Mouse (Mus musculus) hindlimb bud, embryonic 11.5 days (tissue): ENCODE measurements at regions not wholly inside any gene's neighbourhood (a gene's known extent, or its start where the extent isn't known, plus 50 kb on each side); places are given as distances from the start of the nearest gene placed in this dataset.

Experiments used
- DNase-seq: peaks from one replicate; pipeline ENCODE4 v3.0.0-alpha.2; 2012; ENCODE audit warnings: low read depth, low spot score; ENCODE audit errors: extremely low spot score

DNA sequence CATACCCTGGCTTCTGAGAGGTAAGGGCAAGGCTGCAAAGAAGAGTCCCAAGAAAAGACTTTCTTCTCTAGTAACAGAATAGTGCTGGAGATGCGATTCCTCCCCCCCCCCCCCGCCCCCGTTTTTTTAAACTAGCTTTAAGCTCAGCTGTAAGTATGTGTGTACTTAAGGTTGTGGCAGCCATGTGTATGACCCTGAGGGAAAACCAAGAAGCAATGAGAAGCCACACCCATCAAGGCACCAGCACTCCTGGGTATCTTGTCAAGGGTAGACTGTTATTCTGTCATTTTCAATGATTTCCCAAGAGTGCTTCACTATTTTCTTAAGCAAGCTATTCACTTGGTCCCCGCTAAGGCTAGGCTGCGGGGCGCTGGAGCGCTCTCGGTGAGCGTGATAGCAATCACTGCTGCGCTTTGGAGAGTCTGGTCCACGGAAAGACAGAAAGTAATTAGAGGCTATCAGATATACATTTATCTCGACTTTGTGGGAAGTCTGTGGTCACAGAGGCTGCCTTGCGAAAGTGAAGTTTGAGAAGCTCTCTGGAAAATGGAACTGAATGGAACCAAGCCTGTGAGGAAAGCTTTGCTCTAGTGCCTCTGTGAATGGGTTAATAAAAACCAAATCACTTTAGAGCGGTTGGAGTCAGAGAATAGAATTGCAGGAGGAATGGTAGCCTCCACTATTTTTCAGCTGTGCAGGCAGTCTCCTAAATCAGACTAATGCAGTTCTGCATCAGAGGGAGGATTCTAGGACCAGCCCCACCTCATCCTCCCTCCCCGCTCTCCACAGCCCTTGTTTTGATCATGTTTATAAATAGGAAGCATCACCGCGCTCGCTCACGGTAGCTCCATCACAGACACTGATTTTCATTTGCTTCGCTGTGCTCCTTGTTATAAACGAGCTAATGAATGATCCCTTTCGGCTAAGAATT, 114.8 kb upstream of the Bmp2 start:
- DNase-seq: no peak

DNA sequence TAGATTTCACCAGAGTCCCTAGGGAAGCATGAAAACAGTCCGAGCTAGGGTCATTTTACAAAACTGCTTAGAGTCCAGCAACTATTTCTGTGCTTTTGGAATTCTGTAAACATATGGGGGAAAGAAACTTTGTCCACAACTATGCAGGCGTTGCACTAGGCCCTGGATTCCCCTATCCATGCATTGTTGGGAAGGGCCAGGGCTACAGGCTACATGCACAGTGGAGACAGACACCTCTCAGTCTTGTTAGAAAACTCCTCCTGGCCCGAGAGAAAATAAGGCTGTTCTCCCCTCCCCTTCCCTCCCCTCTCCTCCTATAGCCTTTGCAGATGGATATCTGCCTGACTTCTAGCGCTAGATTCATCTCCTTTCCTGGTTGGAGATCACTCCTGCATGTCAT, 113.9 kb upstream of the Bmp2 start:
- DNase-seq: no peak

DNA sequence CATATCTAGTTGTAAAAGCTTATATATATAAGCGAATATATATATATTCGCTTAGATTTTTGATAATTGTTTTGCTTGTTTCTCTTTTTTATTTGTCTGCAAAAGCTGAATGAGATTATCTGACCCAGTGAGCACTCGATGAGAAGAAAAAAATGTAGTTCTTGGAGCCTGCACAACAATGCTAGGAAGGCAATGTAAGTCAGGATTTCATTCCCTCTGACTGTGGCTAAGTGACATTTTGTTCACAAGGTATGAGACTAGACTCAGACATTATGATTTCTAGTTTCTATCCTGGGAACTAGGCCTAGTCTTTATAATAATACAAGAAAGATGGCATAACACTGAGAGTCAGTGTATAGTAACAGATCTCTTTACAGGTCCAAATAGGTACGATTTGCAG, 108.9 kb upstream of the Bmp2 start:
- DNase-seq: no peak

DNA sequence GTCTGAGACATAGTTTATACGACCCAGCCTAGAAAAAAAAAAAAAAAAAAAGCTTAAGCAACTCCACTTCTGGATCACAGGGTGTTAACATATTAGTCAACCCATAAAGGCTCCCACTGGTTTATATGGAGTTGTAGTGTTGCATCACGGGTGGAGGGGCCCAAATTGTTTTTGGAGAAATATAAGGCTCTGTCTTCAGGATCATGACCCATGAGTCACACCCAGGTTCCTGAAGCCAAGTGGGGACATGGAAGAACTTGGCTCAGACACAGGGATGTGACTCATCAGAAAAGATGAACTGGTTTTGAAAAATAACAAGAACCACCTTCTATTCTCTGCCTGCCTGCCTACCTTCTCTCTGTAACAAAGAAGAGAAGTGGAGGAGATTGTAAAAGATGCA, 108.5 kb upstream of the Bmp2 start:
- no peak for DNase-seq

DNA sequence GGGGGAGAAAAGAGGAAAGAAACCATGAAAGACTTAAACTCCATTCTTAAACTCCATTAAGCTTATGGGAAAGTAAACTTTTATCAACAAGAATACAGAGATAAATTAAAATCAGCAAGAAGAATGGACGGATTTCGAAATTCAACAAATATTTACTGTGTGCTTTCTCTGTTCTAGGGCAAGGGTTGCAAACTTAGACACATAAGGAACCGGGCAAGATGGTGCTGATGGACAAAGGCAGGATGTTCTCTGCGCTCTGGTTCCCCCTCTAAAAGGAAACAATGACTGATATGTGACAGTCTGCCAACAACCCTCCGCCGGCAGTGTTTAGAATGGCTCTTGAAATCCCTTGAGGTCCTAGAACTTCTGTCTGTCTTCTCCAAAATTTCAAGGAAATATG, 99.0 kb upstream of the Bmp2 start:
- DNase-seq: no peak

DNA sequence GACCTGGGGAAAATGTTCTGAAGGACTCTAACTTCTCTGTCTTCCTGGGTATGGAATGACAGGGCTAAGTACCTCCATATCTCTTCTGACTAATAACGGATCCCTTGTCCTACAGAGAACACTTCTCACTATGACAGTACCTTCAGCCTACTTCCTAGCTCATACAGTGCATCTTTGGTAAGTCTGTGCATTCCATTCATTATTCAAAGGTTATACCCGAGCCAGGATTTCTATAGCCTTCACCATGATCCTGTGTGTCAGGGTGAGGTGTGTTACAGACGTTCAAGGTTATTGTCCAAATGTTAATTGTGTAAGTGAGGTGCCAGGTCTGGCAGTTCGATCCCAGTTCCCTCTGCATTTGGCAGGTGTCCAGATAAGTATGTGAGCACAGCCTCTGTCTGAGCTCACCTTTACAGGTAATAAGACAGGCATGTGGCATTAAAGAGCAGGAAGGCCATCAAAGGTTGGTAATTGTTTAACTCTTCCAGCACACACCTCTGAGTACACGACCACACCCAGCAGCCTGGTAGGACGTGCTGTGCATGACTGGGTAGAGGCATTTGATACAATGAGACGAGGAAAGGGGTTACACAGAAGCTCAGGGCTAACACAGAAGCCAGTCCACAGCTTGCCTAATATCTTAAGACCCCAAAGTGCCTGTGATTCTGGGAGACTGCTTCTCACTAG, 96.3 kb upstream of the Bmp2 start:
- no peak for DNase-seq

DNA sequence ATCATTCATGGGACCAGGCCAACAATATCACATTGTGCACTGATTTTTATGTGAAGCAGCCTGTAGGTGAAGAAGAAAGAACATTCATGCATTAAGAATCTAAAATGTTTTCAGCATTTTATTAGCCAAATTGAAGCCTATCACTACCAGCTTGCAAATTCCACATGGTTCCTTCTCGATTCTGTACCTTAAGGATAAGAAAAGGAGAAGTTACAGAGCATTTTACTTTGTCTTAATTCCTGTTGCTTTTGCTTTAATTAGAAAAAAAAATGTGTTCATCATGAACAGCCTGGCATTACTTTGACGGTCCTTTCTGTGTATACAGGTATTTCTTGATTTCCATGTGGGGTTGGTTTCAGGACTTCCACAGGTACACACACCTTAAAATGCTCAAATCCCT, 95.2 kb upstream of the Bmp2 start:
- DNase-seq: no peak

DNA sequence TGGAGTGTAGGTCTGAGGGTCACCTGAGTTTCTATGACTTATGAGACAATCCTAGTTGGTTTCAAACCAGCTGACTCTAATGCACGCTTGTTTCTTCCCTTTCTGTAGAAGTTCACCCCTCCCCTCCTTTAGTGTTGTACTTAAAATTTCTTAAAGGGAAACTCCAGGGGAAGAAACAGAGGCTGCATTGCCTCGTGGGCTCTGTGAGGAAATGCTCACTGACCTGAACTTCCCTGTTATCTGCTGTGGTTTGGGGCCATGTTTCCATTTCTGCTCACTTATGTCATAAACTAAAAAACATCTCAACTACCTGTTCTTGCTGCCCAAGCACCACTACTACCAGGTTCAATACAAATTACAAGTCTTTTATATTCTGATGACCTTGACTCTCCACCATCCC, 93.2 kb upstream of the Bmp2 start:
- no peak for DNase-seq

DNA sequence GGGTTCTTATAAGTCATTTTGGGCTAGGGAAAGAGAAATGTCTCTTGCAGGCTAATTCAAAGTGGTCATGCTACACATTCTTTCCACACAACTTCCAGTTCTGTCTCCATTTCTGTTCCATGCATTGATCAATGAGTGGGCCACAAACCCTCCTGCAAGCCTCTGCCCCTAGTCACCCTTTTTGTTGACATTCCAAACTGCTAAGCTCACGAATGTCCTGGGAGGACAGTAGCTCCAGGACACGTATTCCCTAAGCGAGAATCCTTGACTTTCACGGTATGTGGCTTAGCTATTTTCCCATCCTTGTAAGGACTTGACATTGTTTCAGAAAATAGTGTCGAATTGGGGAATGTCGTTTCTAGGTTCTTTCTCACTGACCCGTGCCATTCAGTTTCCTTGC, 91.1 kb upstream of the Bmp2 start:
- DNase-seq: no peak

DNA sequence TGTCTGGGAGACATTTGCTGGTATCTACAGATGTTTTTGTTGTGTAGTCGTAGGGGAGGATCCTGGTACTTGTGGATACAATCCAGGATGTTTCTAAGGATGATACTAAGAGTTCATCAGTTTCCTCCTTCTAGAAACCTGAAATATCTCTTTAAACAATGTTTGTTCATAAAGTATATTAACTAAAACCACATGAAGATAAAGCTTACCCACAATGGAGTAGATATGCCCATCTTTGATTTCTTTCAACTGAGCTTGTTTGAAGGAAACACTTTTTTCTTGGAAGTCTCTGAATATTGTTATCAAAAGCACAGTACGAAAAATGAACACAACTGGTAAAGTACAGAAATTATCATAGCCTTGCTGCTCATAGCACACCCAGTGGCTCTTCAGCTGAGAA, 89.6 kb upstream of the Bmp2 start:
- no peak for DNase-seq

DNA sequence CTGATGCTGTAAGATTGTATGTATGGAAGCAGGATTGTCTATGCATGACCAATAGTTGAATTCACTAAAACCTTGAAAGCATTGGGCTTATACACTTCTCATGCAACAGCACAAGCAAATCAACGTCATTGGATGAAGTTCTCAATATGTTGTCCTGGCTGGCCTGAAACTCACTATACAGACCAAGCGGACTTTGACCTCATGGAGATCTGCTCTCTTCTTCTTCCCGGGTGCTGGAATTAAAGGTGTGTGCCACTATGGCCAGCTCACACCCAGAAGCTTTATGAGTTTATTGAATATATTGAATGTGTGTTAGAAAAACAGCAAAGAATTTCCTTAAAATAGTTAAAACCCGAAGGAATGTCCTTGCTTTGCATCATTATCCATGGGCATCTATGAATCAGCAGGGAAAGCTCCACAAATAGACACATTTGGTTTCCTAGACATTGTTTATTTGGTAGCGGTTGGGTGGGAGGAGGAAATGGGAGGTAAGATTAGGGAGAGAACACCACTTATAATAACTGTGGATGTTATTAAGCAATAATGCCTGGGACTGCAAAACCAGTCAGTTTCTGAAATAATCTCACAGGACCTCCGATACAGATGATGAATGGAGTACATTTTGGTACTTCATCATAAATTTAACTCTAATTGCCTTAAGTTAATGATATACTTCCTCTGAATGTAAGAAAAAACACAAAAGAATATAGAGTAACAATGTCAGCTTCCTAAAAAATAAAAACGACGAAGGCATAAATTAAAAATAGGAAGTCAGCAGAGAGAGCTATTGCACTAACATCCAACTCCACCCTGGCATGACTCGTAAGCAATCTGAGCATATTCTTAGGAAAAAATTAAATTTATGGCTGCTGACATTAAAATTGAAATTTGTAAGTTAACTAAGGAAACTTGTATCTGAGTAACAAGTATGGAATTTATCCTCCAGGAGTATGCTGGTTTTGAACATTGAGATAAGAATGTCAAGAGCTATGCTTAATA, 84.5 kb upstream of the Bmp2 start:
- DNase-seq: no peak

DNA sequence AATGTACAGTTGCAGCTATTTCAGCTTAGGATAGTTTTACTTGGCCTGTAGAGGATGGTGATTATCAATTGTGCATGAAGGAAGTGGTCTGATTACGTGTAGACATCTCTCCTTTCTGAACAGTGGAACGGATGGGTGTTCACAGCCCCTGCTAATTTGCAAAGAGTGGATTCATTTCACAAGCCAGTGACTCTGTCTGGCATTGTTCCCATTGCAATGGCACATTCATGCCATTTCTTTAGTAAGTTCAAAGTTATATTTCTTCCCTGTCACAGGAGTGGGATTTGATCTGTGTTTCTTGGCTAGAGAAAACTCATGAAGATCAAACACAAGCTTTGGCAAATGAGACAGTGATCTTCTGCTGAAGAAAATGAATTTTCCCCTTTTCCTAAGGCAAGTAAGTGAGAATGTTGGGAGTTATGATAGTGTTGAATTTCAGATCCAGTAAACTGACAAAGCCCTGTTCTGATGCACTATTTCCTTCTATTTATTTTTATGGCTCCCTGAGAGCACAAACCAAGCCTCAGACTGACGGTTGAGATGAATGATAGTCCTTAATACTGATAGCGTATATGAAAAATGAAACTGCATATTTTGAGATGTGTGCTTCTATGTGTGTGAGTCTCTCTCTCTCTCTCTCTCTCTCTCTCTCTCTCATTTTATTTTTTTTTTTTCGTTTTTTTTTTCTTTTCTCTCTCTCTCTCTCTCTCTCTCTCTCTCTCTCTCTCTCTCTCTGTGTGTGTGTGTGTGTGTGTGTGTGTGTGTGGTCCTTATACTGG, 78.8 kb upstream of the Bmp2 start:
- no peak for DNase-seq

DNA sequence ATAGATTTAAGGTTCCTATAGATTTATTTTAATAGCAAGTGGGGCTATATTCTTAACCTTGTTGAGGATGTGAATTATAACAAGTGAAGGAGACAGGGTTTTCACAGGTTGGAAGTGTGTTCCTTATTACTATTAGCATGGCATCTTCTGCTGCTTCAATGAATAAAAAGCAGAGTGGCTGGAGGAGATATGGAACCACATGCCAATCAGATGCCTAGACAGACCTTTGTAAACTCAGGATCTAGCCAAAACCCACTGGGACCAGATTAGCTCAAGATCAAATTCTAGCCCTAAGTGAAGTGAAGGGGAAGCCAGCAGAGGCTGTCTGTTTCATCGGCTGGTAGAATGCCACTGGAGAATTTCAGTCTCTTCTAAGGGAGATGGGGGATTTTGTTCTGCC, 77.8 kb upstream of the Bmp2 start:
- DNase-seq: no peak

DNA sequence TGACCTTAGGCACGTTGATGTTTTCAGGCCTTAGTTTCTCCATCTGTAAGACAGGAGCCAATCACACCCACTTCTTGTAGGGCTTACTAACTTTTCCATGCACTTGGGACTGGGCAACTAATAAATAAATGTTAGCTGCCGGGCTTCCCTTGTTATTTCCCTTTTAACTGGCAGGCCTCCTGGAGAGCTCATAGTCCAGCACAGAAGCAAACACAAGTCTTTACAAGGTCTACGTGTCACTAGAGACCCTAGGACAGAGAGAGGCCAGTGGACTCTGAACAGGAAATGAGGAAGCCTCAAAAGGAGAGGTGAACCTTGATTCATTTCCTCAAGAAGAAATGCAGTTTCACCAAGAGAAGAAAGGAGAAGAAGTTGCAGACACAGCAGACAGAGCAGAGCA, 71.1 kb upstream of the Bmp2 start:
- DNase-seq: no peak

DNA sequence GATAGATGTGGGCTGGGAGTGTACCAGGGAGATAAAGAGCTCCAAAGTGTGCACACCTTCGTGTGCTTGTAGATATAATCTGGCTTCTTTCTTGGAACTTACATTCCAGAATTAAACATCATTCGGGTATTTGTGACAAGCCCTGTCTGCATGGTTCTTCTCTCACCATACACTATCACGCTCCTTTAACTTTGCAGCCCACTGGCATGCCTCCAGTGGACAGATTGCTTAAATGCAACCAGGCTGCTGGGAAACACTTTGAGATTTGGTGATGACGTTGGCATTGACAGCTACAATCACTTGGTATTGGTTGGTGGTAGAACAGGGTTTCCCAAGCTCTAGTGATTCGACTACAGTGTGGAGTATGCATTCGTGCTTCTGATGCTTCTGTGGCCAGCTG, 70.7 kb upstream of the Bmp2 start:
- DNase-seq: no peak

DNA sequence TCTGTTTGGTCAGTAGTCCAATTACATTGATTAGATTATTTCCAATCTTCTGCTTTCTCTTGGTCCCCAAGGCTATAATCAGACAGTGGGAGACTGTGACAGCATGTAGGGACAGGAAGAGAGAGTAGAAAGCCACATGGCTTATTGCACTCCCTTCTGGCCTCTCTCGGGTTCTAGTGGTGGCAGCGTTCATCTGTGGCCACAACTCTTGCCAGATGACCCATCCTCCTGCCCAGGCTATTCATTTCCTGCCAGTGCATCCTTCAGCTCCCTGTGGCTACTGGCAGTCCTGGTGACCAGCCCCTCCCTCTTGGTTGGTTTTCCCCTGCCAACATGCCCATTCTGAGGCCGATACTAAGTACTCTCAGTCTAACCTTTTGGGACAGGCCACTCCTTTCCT, 70.2 kb upstream of the Bmp2 start:
- no peak for DNase-seq

DNA sequence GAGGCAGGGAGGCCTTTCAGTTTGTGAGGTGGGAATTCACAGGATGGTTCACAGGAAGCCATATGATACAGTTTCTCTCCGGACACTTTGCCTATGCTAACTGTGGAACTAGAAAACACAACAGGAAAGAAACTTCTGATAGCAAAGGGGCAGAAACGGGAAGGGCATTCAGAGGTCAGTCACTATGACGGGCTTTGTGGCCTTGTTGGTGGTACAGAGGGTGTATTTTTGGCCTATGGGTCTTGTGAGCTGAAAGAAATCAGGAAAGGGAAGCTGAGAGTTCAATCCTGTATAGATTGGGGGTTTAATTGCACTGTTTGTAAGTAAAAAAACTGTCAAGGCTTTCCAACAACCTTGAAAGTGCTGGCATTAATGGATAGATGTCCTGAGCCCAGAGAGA, 56.5 kb upstream of the Bmp2 start:
- DNase-seq: no peak

DNA sequence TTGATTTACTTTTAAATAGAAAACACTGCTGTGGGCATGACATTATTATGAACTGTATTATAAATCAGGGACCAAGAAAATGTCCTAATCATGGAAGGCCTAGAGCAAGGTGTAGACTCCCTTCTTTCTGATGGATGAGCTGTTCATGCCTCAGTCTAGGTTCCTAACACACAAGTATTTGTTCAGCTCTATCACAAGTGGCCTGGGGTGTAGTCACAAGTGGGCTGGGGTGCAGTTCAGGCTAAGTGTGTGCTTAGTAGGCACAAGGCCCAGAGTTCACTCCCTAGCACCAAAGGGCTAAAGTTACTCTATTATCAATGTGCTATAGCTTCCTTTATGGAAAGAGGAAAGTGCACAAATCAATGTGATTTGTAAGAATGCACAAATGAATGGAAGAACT, 55.6 kb upstream of the Bmp2 start:
- no peak for DNase-seq

DNA sequence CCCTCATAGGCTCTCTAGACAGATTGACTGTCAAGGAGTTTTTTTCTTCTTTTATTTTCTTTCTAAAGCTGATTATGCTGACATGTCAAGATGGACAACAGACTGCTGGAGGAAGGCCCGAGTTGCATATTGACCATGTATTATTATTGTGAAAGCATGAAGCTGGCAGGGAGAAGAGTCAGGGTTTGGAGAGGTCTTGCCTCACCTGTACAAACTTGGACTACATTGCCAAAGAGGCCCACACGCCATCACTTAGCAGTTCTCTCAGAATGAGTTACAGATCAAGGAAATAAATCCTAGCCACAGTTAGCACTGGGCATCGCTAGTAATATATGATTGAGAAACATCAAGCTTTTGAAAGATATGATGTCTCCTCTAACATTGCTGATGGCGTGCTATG, 54.9 kb upstream of the Bmp2 start:
- no peak for DNase-seq

DNA sequence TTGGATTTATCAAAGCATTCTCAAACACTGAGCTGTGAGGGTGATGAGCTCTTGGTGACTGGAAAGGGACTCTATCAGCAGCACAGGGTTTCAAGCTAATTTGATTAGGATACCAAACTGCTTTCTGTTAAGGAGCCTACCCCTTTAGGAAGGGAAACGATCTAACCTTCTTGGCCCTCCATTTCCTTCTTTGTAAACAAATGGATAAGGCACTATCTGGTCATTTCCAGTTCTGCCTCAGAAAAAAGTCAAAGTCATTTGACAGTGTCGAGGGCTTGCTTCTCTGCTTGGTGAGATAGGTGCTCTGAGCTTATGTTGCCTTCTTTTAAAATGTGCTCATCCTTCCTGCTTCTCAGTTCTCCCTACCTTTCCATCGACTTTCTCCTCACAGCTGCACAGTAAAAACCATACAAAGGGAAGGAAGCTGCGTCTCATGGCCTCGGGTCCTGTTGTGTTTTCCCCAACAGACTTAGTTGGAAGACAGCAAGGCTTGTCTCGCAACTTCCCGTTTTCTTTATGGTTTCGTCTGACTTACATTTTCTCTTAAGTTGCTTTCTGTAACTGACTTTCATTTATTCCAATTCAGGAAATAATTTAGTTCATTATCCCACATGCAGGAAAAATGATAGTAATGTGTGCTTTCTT, 54.3 kb upstream of the Bmp2 start:
- no peak for DNase-seq
